ENCODE assay signal across 10 mouse cellular contexts in genomic region chr7:48777721-48778504, GRCm38 (mm10). TPM values are rescaled to one million over a fixed set of nuclear protein-coding genes. Genes with fewer than 3 reads are reported as not detected.
DNase-seq lines count a peak whose midpoint lies in the region; ATAC-seq and TF ChIP-seq lines count a peak whose summit lies in the region.
"Had no signal": no experiment of that assay in that cellular context is flagged by ENCODE, and none has a peak within 500 bp of the region (broad histone marks: within the 10 kb centered on the region; RNA-seq: fewer than 3 reads in every experiment).

No protein-coding gene starts in this region.

- H3K27ac ChIP-seq in midbrain, postnatal 0 days (ENCODE audit: low read depth, low read length), result no peak overlapping the region
- H3K27ac ChIP-seq in kidney, embryonic 15.5 days, result no peak overlapping the region
- H3K27ac ChIP-seq in heart, embryonic 12.5 days (ENCODE audit: poor library complexity, severe bottlenecking), result no peak overlapping the region

- no peak overlapping the region for H3K4me2 ChIP-seq in midbrain, postnatal 0 days (ENCODE audit: low read depth, low read length, poor library complexity, severe bottlenecking)
- no peak overlapping the region for H3K4me2 ChIP-seq in kidney, embryonic 15.5 days
- H3K4me2 ChIP-seq in heart, embryonic 12.5 days, result no peak overlapping the region

- no peak overlapping the region for H3K4me3 ChIP-seq in midbrain, postnatal 0 days (ENCODE audit: low read depth, low read length)
- no peak overlapping the region for H3K4me3 ChIP-seq in kidney, embryonic 15.5 days (replicated peaks)
- no peak overlapping the region for H3K4me3 ChIP-seq in heart, embryonic 12.5 days

- no peaks in the 10 kb centered on the region for H3K4me1 ChIP-seq in midbrain, postnatal 0 days (ENCODE audit: insufficient read depth, low read length)
- no peaks in the 10 kb centered on the region for H3K4me1 ChIP-seq in kidney, embryonic 15.5 days
- H3K4me1 ChIP-seq in heart, embryonic 12.5 days (replicated peaks), result no peaks in the 10 kb centered on the region

- no peaks in the 10 kb centered on the region for H3K27me3 ChIP-seq in midbrain, postnatal 0 days (ENCODE audit: insufficient read depth, low read length)
- H3K27me3 ChIP-seq in kidney, embryonic 15.5 days, result no peaks in the 10 kb centered on the region
- H3K27me3 ChIP-seq in heart, embryonic 12.5 days (replicated peaks), result no peaks in the 10 kb centered on the region

- no peaks in the 10 kb centered on the region for H3K9me3 ChIP-seq in midbrain, postnatal 0 days (ENCODE audit: low read length)
- H3K9me3 ChIP-seq in kidney, embryonic 15.5 days (replicated peaks), result no peaks in the 10 kb centered on the region
- no peaks in the 10 kb centered on the region for H3K9me3 ChIP-seq in heart, embryonic 12.5 days (replicated peaks)

- H3K36me3 ChIP-seq in midbrain, postnatal 0 days (ENCODE audit: insufficient read depth, low read length), result no peaks in the 10 kb centered on the region
- no peaks in the 10 kb centered on the region for H3K36me3 ChIP-seq in kidney, embryonic 15.5 days
- H3K36me3 ChIP-seq in heart, embryonic 12.5 days, result no peaks in the 10 kb centered on the region

- TF ChIP-seq CTCF in midbrain, postnatal 0 days (IDR thresholded peaks at IDR 0.05), result no peak

- DNase-seq in heart, adult 11 months, result peak; percentile 19
- DNase-seq in heart, adult 9 months (ENCODE audit: low spot score in 2 of 2), result no peak
- DNase-seq in cerebellum, postnatal 14 days, result peak; percentile 50 to 61
- DNase-seq in layer of hippocampus, adult 8-10 months (ENCODE audit: low spot score in 2 of 2), result peak; percentile 29
- DNase-seq in midbrain, postnatal 0 days (ENCODE audit: low spot score), result peak; percentile 86
- DNase-seq: heart, postnatal 4 days; lung, adult 18-20 months had no signal

- H3K9ac ChIP-seq in midbrain, postnatal 0 days (replicated peaks; ENCODE audit: low read length, poor library complexity, severe bottlenecking), result no peak overlapping the region
- no peak overlapping the region for H3K9ac ChIP-seq in kidney, embryonic 15.5 days
- no peak overlapping the region for H3K9ac ChIP-seq in heart, embryonic 12.5 days

- peak; percentile 78 for ATAC-seq in midbrain, postnatal 0 days (ENCODE audit: low FRiP score)
- ATAC-seq in erythroblast, adult 5-6 weeks (replicated peaks; ENCODE audit: low FRiP score, poor library complexity, severe bottlenecking), result no peak
- ATAC-seq in kidney, embryonic 15.5 days (replicated peaks; ENCODE audit: low FRiP score), result no peak
- no peak for ATAC-seq in heart, embryonic 12.5 days (ENCODE audit: insufficient number of reproducible peaks, low FRiP score)

- WGBS in midbrain, postnatal 0 days, result 31% methylated on average over 8 of the region's 8 CpGs
- 75% methylated on average over 8 of the region's 8 CpGs for WGBS in kidney, embryonic 15.5 days
- 54% methylated on average over 8 of the region's 8 CpGs for WGBS in heart, embryonic 12.5 days

RNA-seq across cellular contexts. Expression of gene Zdhhc13, which starts 10.9 kb away (rescaled TPM):
- total RNA-seq in layer of hippocampus, adult 8-10 months (2022), result 10 to 100 TPM; 20.7 to 25.0 (median 22.7) TPM
- total RNA-seq in midbrain, postnatal 0 days (2014; rRNA removed), result 37.3 and 43.0 TPM in 2 replicates
- 21.2 and 24.3 TPM in 2 replicates for polyA plus RNA-seq in midbrain, postnatal 0 days (2015; fragmentation: Nextera tagmentation; extraction: Ambion mirVana)
- 11.7 and 21.1 TPM in 2 replicates for total RNA-seq in erythroblast, adult 5-6 weeks (2015; ENCODE audit: low replicate concordance)
- 6.0 and 10.0 TPM in 2 replicates for total RNA-seq in erythroblast, adult 5-6 weeks (2017; ENCODE audit: low replicate concordance)
- polyA plus RNA-seq in kidney, embryonic 15.5 days (2015; fragmentation: Nextera tagmentation; extraction: Ambion mirVana), result 39.3 and 43.5 TPM in 2 replicates
- 36.1 and 41.9 TPM in 2 replicates for polyA plus RNA-seq in heart, embryonic 12.5 days (2016; fragmentation: Nextera tagmentation; extraction: Ambion mirVana)

Comparison
In these comparisons a context has a peak if more than half of its experiments do, and no peak if none do; other contexts are left out.
1. DNase-seq: peak in heart, adult 11 months (single experiment), cerebellum, postnatal 14 days (2 of 2), layer of hippocampus, adult 8-10 months (2 of 2) and midbrain, postnatal 0 days (single experiment); none in heart, adult 9 months (0 of 2).